ENCODE assay signal across 17 mouse cellular contexts in the genomic region with DNA sequence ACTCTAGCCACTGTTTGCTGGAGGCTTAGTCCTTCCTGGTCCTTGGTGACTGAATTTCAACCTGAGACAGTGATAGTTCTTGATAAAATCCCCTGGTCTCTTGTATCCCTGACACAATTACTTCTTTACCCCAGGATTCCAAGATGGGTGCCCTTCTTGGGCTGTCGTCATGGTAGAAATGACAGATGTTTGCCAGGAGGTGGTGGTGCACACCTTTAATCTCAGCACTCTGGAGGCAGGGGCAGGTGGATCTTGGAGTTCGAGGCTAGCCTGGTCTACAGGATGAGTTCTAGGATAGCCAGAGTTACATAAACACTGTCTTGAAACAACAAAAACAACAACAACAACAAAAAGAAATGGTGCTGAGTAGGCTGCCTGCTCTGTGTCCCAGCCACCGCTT.
"Had no signal": no experiment of that assay in that cellular context is flagged by ENCODE, and none has a peak within 500 bp of the region (broad histone marks: within the 10 kb centered on the region; RNA-seq: fewer than 3 reads in every experiment).

No protein-coding gene starts in this region.

- DNase-seq: kidney, adult 9 months; kidney, postnatal 14 days; kidney, postnatal 4 days; liver, postnatal 0 days; lung, embryonic 14.5 days; right cerebral cortex, postnatal 25 days; spleen, adult 18-20 months; thymus, postnatal 25 days had no signal

- H3K27me3 ChIP-seq: limb, embryonic 12.5 days; limb, embryonic 15.5 days; midbrain, embryonic 12.5 days; neural tube, embryonic 12.5 days; stomach, embryonic 15.5 days had no signal

- H3K4me3 ChIP-seq: limb, embryonic 12.5 days; limb, embryonic 15.5 days; midbrain, embryonic 12.5 days; neural tube, embryonic 12.5 days; stomach, embryonic 15.5 days had no signal

- ATAC-seq: liver, postnatal 0 days; lung, postnatal 0 days had no signal

- H3K27ac ChIP-seq: limb, embryonic 12.5 days; limb, embryonic 15.5 days; liver, embryonic 14.5 days; macrophage; midbrain, embryonic 12.5 days; neural tube, embryonic 12.5 days; stomach, embryonic 15.5 days had no signal

- H3K9me3 ChIP-seq: limb, embryonic 12.5 days; limb, embryonic 15.5 days; midbrain, embryonic 12.5 days; neural tube, embryonic 12.5 days; stomach, embryonic 15.5 days had no signal

- H3K9ac ChIP-seq: limb, embryonic 12.5 days; limb, embryonic 15.5 days; liver, embryonic 14.5 days; liver, postnatal 0 days; lung, embryonic 14.5 days; midbrain, embryonic 12.5 days; neural tube, embryonic 12.5 days; stomach, embryonic 15.5 days had no signal

- H3K4me2 ChIP-seq: limb, embryonic 12.5 days; limb, embryonic 15.5 days; liver, embryonic 11.5 days; lung, embryonic 14.5 days; midbrain, embryonic 12.5 days; neural tube, embryonic 12.5 days; stomach, embryonic 15.5 days had no signal
